Mouse (Mus musculus) MEL-GATA-1-ER (cell line): ENCODE data around the gene Mrps24.
A peak's percentile ranks its signal among the peaks of the same experiment; 100 is the strongest.

Experiments
- DNase-seq: peaks from one replicate; pipeline ENCODE4 v3.0.0-alpha.2; 2012; ENCODE audit warnings: low read depth; ENCODE audit errors: extremely low read depth

Mrps24 gene

DNA sequence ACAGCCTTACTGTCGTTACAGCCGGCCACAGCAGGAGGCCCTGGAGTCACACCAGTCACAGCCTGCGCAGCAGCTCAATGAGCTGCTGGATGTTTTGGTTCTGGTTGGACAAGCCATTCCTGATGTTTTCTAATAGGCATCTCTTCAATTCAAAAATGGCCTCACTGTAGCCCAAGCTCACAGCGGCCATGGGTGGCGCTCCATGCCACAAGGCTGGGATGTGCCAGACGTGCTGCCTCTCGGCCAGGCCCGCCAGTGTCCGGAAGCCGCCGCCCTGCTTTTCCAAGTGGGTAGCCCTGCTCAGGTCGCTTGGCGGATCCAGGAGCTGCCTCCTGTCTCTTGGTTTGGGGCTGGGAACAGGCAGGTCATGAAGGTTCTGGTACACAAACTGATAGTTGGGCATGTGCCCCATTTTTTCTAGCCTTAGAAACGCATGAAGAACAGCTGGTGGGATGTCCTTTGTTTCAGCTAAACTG is at the start of gene Mrps24:
Gene Mrps24, minus strand, starts transcription at position 51 of the 476 bp plus-strand sequence.
- DNase-seq = no peak

DNA sequence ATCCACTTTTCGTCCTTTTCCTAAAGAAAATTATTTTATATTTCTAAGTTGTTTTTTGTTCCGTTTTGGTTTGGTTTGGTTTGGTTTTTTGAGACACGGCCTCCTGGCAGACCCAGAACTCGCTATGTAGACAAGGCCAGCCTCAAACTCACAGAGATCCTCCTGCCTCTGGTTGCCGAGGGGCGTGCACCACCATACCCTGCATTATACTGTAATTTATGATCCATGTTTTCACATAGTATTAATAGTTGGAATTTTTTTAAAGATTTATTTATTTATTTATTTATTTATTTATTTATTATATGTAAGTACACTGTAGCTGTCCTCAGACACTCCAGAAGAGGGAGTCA is 47.1 kb upstream of the Mrps24 start:
- no peak for DNase-seq

DNA sequence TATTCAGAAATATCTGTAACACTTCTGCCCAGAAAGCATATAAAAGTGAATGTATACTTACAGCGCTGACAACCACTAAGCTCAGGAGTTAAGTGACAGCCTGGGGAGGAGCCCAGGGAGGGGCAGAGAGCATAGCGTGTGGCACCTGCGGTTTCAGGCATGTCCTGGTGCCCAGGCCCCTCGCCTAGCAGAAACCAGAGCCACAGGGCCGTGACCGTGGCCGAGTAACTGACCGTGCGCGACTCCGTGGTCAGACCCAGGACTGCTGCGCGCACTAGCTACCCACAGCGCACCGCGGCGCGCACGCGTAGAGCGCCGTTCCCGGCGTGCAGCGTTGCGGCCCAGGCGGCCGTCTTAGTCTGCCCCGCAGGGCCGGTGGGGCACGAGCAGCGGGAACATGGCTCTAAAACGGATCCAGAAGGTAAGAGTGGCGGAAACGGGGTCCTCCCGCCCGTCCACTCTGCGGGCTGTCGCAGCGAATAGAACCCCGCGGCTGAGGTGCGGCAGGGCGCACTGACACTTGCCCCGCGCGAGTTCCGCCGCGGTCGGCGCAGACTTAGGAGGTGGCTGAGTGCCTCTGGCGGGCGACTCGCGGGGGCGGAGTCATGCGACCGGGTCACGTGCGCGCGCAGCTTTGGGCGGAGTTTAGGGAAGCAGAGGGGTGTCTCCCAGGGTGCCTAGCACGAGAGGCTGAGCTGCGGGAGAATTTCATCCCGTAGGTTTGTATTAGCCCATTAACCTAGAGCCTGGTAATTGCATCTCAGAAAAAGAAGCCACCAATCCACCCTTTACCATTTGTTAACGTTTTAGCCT is 46.5 kb upstream of the Mrps24 start, which contains the start of gene Urgcp:
Gene Urgcp, minus strand, starts transcription at position 557 of the 813 bp plus-strand sequence.
- peak; percentile 81 for DNase-seq

DNA sequence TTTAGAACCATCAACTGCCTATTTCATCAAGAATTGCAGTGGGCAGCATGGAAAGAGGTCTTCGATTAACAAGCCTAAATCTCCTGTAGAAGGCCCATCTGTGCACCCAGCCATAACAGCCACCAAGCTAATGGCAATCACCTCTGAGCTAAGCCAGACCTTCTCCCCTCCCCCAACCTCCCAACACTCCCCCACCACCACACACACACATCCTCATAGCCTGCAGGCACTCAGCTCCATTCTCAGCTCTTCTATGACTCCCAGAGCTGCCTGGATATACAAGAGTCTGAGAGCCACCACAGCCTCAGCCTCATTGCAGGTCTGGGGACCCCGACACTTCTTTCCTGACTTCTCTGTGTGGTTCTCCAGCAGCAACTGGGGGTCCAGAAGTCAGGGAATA is 38.3 kb upstream of the Mrps24 start:
- DNase-seq = no peak

GRCm38 (mm10) chr11:5744951-5745350 is 29.5 kb upstream of the Mrps24 start:
- DNase-seq = no peak

DNA sequence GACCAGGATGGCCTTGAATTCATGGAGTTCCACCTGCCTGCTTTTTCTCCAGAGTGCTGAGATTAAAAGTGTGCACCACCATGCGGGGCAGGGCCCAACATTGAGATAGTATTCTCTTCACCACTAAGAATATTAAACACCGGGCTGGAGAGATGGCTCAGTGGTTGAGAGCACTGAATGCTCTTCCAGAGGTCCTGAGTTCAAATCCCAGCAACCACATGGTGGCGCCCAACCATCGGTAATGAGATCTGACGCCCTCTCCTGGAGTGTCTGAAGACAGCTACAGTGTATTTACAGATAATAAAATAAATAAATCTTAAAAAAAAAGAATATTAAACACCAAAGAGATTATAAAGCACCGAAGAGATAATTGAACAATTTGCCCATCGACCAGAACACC is 26.6 kb upstream of the Mrps24 start:
- DNase-seq = no peak

GRCm38 (mm10) chr11:5740965-5741627 is 25.6 kb upstream of the Mrps24 start:
- no peak for DNase-seq

GRCm38 (mm10) chr11:5740599-5740964 is 25.1 kb upstream of the Mrps24 start:
- no peak for DNase-seq

- DNase-seq = no peak
Measured at GRCm38 (mm10) chr11:5739846-5740245, 24.4 kb upstream of the Mrps24 start.

DNA sequence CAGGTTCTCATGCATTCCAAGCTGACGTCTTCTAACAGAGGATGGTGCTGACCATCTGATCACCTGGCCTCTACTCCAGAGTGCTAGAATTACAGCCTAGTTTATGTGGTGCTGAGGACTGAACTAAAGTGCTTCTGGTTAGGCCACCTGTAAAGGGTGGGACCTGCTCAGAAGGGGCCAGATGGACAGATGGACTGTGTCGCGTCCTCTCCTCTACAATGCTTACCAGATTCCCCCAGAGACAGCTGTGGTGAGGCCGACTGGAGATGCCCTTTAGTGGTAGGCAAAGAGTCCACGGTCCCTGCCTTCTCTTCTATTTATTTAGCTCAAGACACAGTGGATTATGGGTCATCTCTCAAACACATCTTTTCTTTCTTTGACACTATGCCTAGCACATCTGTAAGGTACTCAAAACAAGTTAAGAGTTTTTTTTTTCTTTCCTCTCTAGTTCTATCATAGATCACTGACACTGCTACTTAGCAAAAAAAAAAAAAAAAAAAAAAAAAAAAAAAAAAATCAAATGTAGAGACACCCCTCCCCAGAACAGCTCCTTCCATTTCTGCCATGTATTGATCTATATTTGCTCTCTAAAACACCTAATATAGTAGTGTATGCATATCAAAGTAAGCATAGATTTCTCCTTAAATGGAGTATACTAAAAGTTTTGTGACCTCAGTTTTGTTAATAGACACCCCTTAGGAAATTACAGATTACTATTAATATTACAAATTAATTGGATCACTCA is 23.6 kb upstream of the Mrps24 start:
- no peak for DNase-seq

DNA sequence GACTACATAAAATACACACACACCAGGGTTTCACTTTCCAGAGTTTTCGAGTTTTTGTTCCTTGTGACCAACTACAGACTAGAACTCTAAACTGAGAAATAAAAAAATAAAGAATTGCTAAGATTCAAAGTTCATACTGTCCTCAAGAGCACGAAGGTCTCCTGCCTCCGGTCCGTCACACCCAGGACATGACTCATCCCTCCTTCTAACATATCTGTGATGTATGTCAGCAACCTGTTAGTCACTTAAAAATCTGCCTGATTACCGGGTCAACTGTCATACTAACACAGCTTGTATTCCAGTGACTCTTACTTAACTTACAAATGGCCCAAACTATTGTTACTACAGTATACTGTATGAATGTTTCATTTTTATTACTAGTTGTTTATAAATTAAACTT is 21.7 kb upstream of the Mrps24 start:
- DNase-seq = no peak

GRCm38 (mm10) chr11:5734323-5734722 is 18.8 kb upstream of the Mrps24 start:
- DNase-seq = no peak

GRCm38 (mm10) chr11:5732401-5732800 is 16.9 kb upstream of the Mrps24 start:
- no peak for DNase-seq

DNA sequence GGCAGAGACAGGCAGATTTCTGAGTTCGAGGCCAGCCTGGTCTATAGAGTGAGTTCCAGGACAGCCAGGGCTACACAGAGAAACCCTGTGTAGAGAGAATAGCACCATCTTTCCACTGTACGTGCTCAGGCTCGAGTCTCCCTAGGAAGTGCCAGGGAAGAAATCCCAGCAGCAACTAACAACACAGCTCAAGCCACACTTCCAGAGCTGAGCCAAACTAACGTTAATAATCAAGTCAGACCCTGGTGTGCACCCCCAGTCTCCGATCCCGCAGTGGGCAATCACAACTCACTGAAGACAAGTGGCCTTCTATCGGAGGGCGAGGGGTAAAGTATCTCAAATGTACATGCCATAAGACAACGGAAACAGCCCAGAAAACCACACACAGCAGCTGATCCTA is 14.1 kb upstream of the Mrps24 start:
- DNase-seq = no peak

- no peak for DNase-seq
Measured at GRCm38 (mm10) chr11:5718611-5719354, 3.3 kb upstream of the Mrps24 start.

DNA sequence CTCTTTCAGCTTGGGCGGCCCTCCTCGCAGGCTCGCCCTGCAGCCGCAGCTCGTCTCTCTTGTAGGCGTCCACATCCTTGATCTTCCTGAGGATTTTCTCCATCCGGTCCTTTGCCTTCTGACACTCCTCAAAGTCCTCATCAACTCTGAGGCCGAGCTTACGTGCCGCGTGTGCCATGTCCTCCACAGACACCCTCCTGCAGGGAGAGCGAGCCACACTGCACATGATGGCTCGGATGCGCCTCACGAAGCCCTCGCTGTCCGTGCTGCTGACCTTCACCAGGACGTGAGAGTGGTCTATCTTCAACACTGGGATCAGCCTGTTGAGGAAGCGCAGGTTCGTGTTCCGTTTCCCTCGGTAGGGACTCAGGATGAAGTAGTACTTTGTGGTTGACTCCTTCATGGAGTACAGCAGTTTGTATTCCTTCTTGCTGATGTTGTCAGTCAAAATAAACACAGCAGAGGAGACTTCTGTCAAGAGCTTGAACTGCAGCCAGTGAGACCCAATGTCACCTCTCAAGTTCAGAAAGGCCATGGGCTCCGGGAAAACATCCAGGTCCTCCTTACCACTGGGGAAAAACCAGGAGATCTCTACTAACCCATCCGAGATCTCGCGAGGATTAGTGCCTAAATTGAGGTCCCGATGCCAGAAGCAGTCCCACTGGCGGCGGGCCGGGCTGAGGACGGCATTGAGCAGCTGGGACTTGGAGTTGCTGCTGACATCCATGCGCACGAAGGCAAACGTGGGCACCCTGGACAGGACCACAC is 1.6 kb upstream of the Mrps24 start:
- no peak for DNase-seq

GRCm38 (mm10) chr11:5716246-5716645 is 766 bp upstream of the Mrps24 start:
- no peak for DNase-seq

GRCm38 (mm10) chr11:5715179-5715578 is 301 bp downstream of the Mrps24 start:
- DNase-seq = no peak

DNA sequence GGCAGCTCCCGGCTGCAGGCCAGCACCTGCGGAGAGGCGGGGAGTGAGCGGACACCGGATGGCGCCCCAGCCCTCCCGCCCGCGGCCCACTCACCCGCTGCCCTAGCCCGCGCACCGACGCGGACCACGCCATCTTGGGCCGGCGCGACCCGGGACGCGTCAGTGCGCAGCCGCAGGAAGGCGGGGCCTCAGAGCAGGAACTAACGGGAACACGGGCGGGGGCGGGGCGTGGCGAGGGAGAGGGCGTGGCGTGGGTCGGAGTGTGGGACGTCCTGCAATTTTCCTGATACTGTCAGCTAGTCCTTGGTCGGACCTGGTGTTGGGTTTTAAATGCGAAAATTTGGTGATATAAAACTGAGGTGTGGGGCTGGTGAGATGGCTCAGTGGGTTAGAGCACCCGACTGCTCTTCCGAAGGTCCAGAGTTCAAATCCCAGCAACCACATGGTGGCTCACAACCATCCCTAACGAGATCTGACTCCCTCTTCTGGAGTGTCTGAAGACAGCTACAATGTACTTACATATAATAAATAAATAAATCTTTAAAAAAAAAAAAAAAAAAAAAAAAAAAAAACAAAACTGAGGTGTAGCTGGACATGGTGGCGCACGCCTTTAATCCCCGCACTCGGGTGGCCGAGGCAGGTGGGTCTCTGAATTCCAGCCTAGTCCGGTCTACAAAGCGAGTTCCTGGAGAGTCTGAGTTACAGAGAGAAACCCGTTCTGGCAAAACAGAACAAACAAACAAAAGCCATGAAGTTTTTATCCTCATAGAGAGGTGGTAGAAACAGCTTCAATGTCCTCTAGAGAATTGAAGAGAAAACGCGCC is 7.7 kb downstream of the Mrps24 start:
- peak; percentile 51 for DNase-seq
